Mouse (Mus musculus) G1E (cell line): Measurements from ENCODE around the gene Gm17324. TPM values are rescaled to one million over a fixed set of nuclear protein-coding genes. Genes with fewer than 3 reads are reported as not detected.

Source experiments
- ATAC-seq: 2 replicates; pipeline ENCODE4 v1.8.0; 2016; ENCODE audit warnings: mild to moderate bottlenecking; ENCODE audit not compliant: insufficient number of reproducible peaks, poor library complexity, low FRiP score, severe bottlenecking; ENCODE audit errors: extremely low read depth
- DNase-seq: peaks from one replicate; pipeline ENCODE4 v3.0.0; 2012; ENCODE audit warnings: low spot score
- H3K27me3 ChIP-seq: 2 replicates; pipeline ENCODE4 v1.6.1; 2012; ENCODE audit warnings: mild to moderate bottlenecking, low read length, inconsistent platforms; ENCODE audit not compliant: insufficient read depth
- H3K36me3 ChIP-seq: replicated peaks from 2 replicates; pipeline ENCODE3; 2012; ENCODE audit warnings: mild to moderate bottlenecking, inconsistent platforms
- H3K4me1 ChIP-seq: 2 replicates; pipeline ENCODE4 v1.6.1; 2012; ENCODE audit warnings: low read depth, low read length, inconsistent platforms, mixed read lengths; ENCODE audit not compliant: insufficient read depth
- H3K4me3 ChIP-seq: 2 replicates; pipeline ENCODE4 v1.5.1; 2012; ENCODE audit warnings: low read depth, mild to moderate bottlenecking, inconsistent platforms, low read length, moderate library complexity, mixed read lengths
- H3K9me3 ChIP-seq: replicated peaks from 2 replicates; pipeline ENCODE4 v1.6.1; 2012; ENCODE audit warnings: inconsistent platforms
- CTCF ChIP-seq: IDR thresholded peaks from 2 replicates; pipeline ENCODE4 v1.5.1; 2012; ENCODE audit warnings: low read depth, low read length, inconsistent platforms, mixed read lengths
- GATA1 ChIP-seq: IDR thresholded peaks from 2 replicates; pipeline ENCODE4 v1.6.1; 2012; ENCODE audit warnings: borderline replicate concordance, low read length, inconsistent platforms, mixed read lengths
- GATA2 ChIP-seq: IDR thresholded peaks from 2 replicates; pipeline ENCODE4 v1.6.1; 2012; ENCODE audit warnings: low read depth, low read length, inconsistent platforms, borderline replicate concordance
- POLR2AphosphoS5 ChIP-seq: IDR thresholded peaks from 2 replicates; pipeline ENCODE4 v1.6.1; 2012; ENCODE audit warnings: low read depth, low read length, inconsistent platforms; ENCODE audit not compliant: insufficient replicate concordance
- TAL1 ChIP-seq: conservative IDR thresholded peaks from 2 replicates; pipeline ENCODE4 v1.6.1; 2012; ENCODE audit warnings: low read depth, low read length, inconsistent platforms, mixed read lengths
- polyA plus RNA-seq: library from polyadenylated mRNA; stranded (reverse); fragments of >175 nt; gene quantifications from 2 replicates; pipeline ENCODE4 v1.2.3, GENCODE M21; 2012
- total RNA-seq, 2 experiments: library from RNA; stranded (forward) in 1 of 2; stranded (reverse) in 1 of 2; fragments of 200-1000 nt in 1 of 2; fragments of >200 nt in 1 of 2; fragmentation: Nextera tagmentation in 1 of 2; gene quantifications; 2 replicates each; pipeline ENCODE4 v1.2.3; 2014 to 2017

The Gm17324 gene
- total and polyA plus RNA-seq, 3 experiments = 0.08 TPM; not detected in 2

GRCm38 (mm10) chr9:78428185-78428584, 20.4 kb downstream of the Gm17324 start:
- Histone ChIP-seq H3K36me3 (no peaks in the 10 kb centered on the region), H3K9me3 (no peaks in the 10 kb centered on the region), H3K27me3 (peaks cover 9% of the 10 kb centered on the region; the same call in 1 of the 2 replicates), H3K4me3 (no peak overlapping the region), H3K4me1 (no peaks in the 10 kb centered on the region)
- TF ChIP-seq POLR2AphosphoS5 (no peak), CTCF (no peak), GATA2 (no peak), GATA1 (no peak), TAL1 (no peak)
- DNase-seq (no peak), ATAC-seq (no peak)

- no peak overlapping the region for H3K4me3 ChIP-seq
- DNase-seq = no peak
Measured at GRCm38 (mm10) chr9:78427362-78427781, 21.2 kb downstream of the Gm17324 start.

GRCm38 (mm10) chr9:78401596-78401995, 47.0 kb downstream of the Gm17324 start:
- Histone ChIP-seq H3K4me1 (no peaks in the 10 kb centered on the region), H3K27me3 (peaks cover 9% of the 10 kb centered on the region), H3K36me3 (no peaks in the 10 kb centered on the region), H3K4me3 (no peak overlapping the region), H3K9me3 (no peaks in the 10 kb centered on the region)
- DNase-seq = no peak
- TF ChIP-seq CTCF (no peak), GATA2 (no peak), TAL1 (no peak), GATA1 (no peak), POLR2AphosphoS5 (no peak)
- no peak for ATAC-seq

More at GRCm38 (mm10) chr9:78427362-78427781, 21.2 kb downstream of the Gm17324 start:
- Histone ChIP-seq H3K27me3 (peaks cover 9% of the 10 kb centered on the region; the same call in 1 of the 2 replicates), H3K36me3 (no peaks in the 10 kb centered on the region), H3K4me1 (no peaks in the 10 kb centered on the region), H3K9me3 (no peaks in the 10 kb centered on the region)
- ATAC-seq = no peak
- TF ChIP-seq GATA1 = no peak
- no peak for TF ChIP-seq GATA2
- no peak for TF ChIP-seq TAL1
- TF ChIP-seq POLR2AphosphoS5 = no peak

GRCm38 (mm10) chr9:78400570-78400969, 48.0 kb downstream of the Gm17324 start:
- no peak for TF ChIP-seq GATA2
- TF ChIP-seq TAL1 = no peak
- TF ChIP-seq POLR2AphosphoS5 = no peak
- no peak for TF ChIP-seq GATA1
- no peak for TF ChIP-seq CTCF
- H3K36me3 ChIP-seq = no peaks in the 10 kb centered on the region
- no peak for DNase-seq

More at GRCm38 (mm10) chr9:78400570-78400969, 48.0 kb downstream of the Gm17324 start:
- ATAC-seq = no peak
- peaks cover 6% of the 10 kb centered on the region for H3K27me3 ChIP-seq
- H3K9me3 ChIP-seq = peaks cover 6% of the 10 kb centered on the region
- no peak overlapping the region for H3K4me3 ChIP-seq
- H3K4me1 ChIP-seq = no peaks in the 10 kb centered on the region

Other genes starting within 250 kb of the Gm17324 start
- not detected in 2 replicates for gene Gsta1, start 218.1 kb downstream of the Gm17324 start, total RNA-seq (2014; fragmentation: Nextera tagmentation)
- not detected in 2 replicates for gene Gsta1, start 218.1 kb downstream of the Gm17324 start, total RNA-seq (2017)
- not detected in 2 replicates for gene Gsta1, start 218.1 kb downstream of the Gm17324 start, polyA plus RNA-seq
- gene Gm3776, start 191.7 kb downstream of the Gm17324 start, total RNA-seq (2014; fragmentation: Nextera tagmentation) = not detected in 2 replicates
- gene Gm3776, start 191.7 kb downstream of the Gm17324 start, total RNA-seq (2017) = not detected in 2 replicates
- not detected in 2 replicates for gene Gm3776, start 191.7 kb downstream of the Gm17324 start, polyA plus RNA-seq
- gene Gm10639, start 158.9 kb downstream of the Gm17324 start, total RNA-seq (2014; fragmentation: Nextera tagmentation) = not detected in 2 replicates
- gene Gm10639, start 158.9 kb downstream of the Gm17324 start, total RNA-seq (2017) = not detected in 2 replicates
- not detected in 2 replicates for gene Gm10639, start 158.9 kb downstream of the Gm17324 start, polyA plus RNA-seq
- gene Omt2a, start 134.0 kb downstream of the Gm17324 start, total RNA-seq (2014; fragmentation: Nextera tagmentation) = not detected in 2 replicates
- 0.11 TPM in 1 of 2 replicates, not detected in the other for gene Omt2a, start 134.0 kb downstream of the Gm17324 start, total RNA-seq (2017)
- not detected in 2 replicates for gene Omt2a, start 134.0 kb downstream of the Gm17324 start, polyA plus RNA-seq
- not detected in 2 replicates for gene Omt2b, start 121.2 kb downstream of the Gm17324 start, total RNA-seq (2014; fragmentation: Nextera tagmentation)
- not detected in 2 replicates for gene Omt2b, start 121.2 kb downstream of the Gm17324 start, total RNA-seq (2017)
- gene Omt2b, start 121.2 kb downstream of the Gm17324 start, polyA plus RNA-seq = 0.04 TPM in 1 of 2 replicates, not detected in the other
- gene Gsta2, start 93.0 kb downstream of the Gm17324 start, total RNA-seq (2014; fragmentation: Nextera tagmentation) = not detected in 2 replicates
- not detected in 2 replicates for gene Gsta2, start 93.0 kb downstream of the Gm17324 start, total RNA-seq (2017)
- gene Gsta2, start 93.0 kb downstream of the Gm17324 start, polyA plus RNA-seq = not detected in 2 replicates
- not detected in 2 replicates for gene Dppa5a, start 80.6 kb downstream of the Gm17324 start, total RNA-seq (2014; fragmentation: Nextera tagmentation)
- gene Dppa5a, start 80.6 kb downstream of the Gm17324 start, total RNA-seq (2017) = not detected in 2 replicates
- gene Dppa5a, start 80.6 kb downstream of the Gm17324 start, polyA plus RNA-seq = not detected in 2 replicates
- not detected in 2 replicates for gene Ooep, start 70.1 kb downstream of the Gm17324 start, total RNA-seq (2014; fragmentation: Nextera tagmentation)
- 0.06 TPM in 1 of 2 replicates, not detected in the other for gene Ooep, start 70.1 kb downstream of the Gm17324 start, total RNA-seq (2017)
- not detected in 2 replicates for gene Ooep, start 70.1 kb downstream of the Gm17324 start, polyA plus RNA-seq
- not detected in 2 replicates for gene Ddx43, start 53.0 kb downstream of the Gm17324 start, total RNA-seq (2014; fragmentation: Nextera tagmentation)
- 0.05 TPM in 1 of 2 replicates, not detected in the other for gene Ddx43, start 53.0 kb downstream of the Gm17324 start, total RNA-seq (2017)
- gene Ddx43, start 53.0 kb downstream of the Gm17324 start, polyA plus RNA-seq = not detected in 2 replicates
- not detected in 2 replicates for gene Cgas, start 5.5 kb downstream of the Gm17324 start, total RNA-seq (2014; fragmentation: Nextera tagmentation)
- 0.12 and 0.16 TPM in 2 replicates for gene Cgas, start 5.5 kb downstream of the Gm17324 start, total RNA-seq (2017)
- 0.02 TPM in 1 of 2 replicates, not detected in the other for gene Cgas, start 5.5 kb downstream of the Gm17324 start, polyA plus RNA-seq
- gene Mto1, start 578 bp downstream of the Gm17324 start, total RNA-seq (2014; fragmentation: Nextera tagmentation) = 39.3 and 41.4 TPM in 2 replicates
- 35.1 and 35.5 TPM in 2 replicates for gene Mto1, start 578 bp downstream of the Gm17324 start, total RNA-seq (2017)
- 13.7 and 18.3 TPM in 2 replicates for gene Mto1, start 578 bp downstream of the Gm17324 start, polyA plus RNA-seq
- gene Eef1a1, start 40.4 kb upstream of the Gm17324 start, total RNA-seq (2014; fragmentation: Nextera tagmentation) = 20,210 and 21,324 TPM in 2 replicates
- gene Eef1a1, start 40.4 kb upstream of the Gm17324 start, total RNA-seq (2017) = 8,565 and 9,264 TPM in 2 replicates
- 1,062 and 1,118 TPM in 2 replicates for gene Eef1a1, start 40.4 kb upstream of the Gm17324 start, polyA plus RNA-seq
- 8.6 and 11.6 TPM in 2 replicates for gene Slc17a5, start 139.3 kb upstream of the Gm17324 start, total RNA-seq (2014; fragmentation: Nextera tagmentation)
- 6.4 and 8.6 TPM in 2 replicates for gene Slc17a5, start 139.3 kb upstream of the Gm17324 start, total RNA-seq (2017)
- gene Slc17a5, start 139.3 kb upstream of the Gm17324 start, polyA plus RNA-seq = 1.0 and 1.5 TPM in 2 replicates
- 29.0 and 35.0 TPM in 2 replicates for gene Cd109, start 166.8 kb upstream of the Gm17324 start, total RNA-seq (2014; fragmentation: Nextera tagmentation)
- 11.1 and 11.4 TPM in 2 replicates for gene Cd109, start 166.8 kb upstream of the Gm17324 start, total RNA-seq (2017)
- gene Cd109, start 166.8 kb upstream of the Gm17324 start, polyA plus RNA-seq = 0.50 and 0.61 TPM in 2 replicates